Mouse (Mus musculus) mouse embryonic stem cell (cell line): ENCODE results near the gene Arsb.

Experiments used
- in situ Hi-C, 2 experiments: fragments of 300-500 bp; cut with MboI; formaldehyde crosslinking; loops; 1 replicate in 1 of 2; 3 replicates in 1 of 2; pipeline ENCODE4 v1.14.3; 2019 to 2020; ENCODE audit warnings: low sequenced_read_pairs in 2 of 2, low pct_unique_long_range_greater_than_20kb in 1 of 2, mixed read lengths in 1 of 2; ENCODE audit not compliant: unreplicated experiment in 1 of 2

The Arsb gene

GRCm38 (mm10) chr13:93989736-93990611 is 218.5 kb downstream of the Arsb start:
- in situ Hi-C loops = no loop called here

- in situ Hi-C loops = no loop called here
These were observed 219.4 kb downstream of the Arsb start for GRCm38 (mm10) chr13:93990841-93991240.

- in situ Hi-C loops = no loop called here
These were observed 221.0 kb downstream of the Arsb start for GRCm38 (mm10) chr13:93992342-93992882.
